Mouse (Mus musculus): ENCODE measurements around the gene Syde2. TPM values are rescaled to one million over a fixed set of nuclear protein-coding genes. Genes with fewer than 3 reads are reported as not detected.
"Not testable (repeated sequence)": the region's sequence is repeated elsewhere in the genome, so short reads cannot be mapped to it uniquely, and the experiment has no call there.

Syde2 gene
- total RNA-seq, 4 experiments from 2014 or later = 4.8 to 6.6 (median 5.6) TPM

GRCm38 (mm10) chr3:145969031-145969501 lies 18.6 kb upstream of the Syde2 start:
- DNase-seq = no peak

- no peak for DNase-seq
These were observed 16.2 kb upstream of the Syde2 start for GRCm38 (mm10) chr3:145971501-145971900.

GRCm38 (mm10) chr3:145974986-145975385 lies 12.7 kb upstream of the Syde2 start:
- no peak for DNase-seq

- DNase-seq = no peak
These were observed 2.2 kb upstream of the Syde2 start for GRCm38 (mm10) chr3:145985333-145985925.

- DNase-seq = no peak
These were observed 1.2 kb upstream of the Syde2 start for GRCm38 (mm10) chr3:145986317-145987001.

- peak; percentile 87 for DNase-seq
These were observed 457 bp downstream of the Syde2 start for GRCm38 (mm10) chr3:145987970-145988683.

GRCm38 (mm10) chr3:145988684-145989575 lies 1.3 kb downstream of the Syde2 start:
- DNase-seq = no peak

GRCm38 (mm10) chr3:145989576-145990081 lies 2.0 kb downstream of the Syde2 start:
- no peak for DNase-seq

GRCm38 (mm10) chr3:145991130-145991529 lies 3.5 kb downstream of the Syde2 start:
- no peak for DNase-seq

GRCm38 (mm10) chr3:145991976-145992730 lies 4.5 kb downstream of the Syde2 start:
- DNase-seq = no peak

- peak; percentile 67 for DNase-seq
These were observed 5.1 kb downstream of the Syde2 start for GRCm38 (mm10) chr3:145992796-145993195.

GRCm38 (mm10) chr3:145993481-145994201 lies 6.0 kb downstream of the Syde2 start:
- DNase-seq = no peak

GRCm38 (mm10) chr3:145995489-145995888 lies 7.8 kb downstream of the Syde2 start:
- DNase-seq = no peak

GRCm38 (mm10) chr3:145996539-145996938 lies 8.9 kb downstream of the Syde2 start:
- not testable (repeated sequence) for DNase-seq

- DNase-seq = no peak
These were observed 16.8 kb downstream of the Syde2 start for GRCm38 (mm10) chr3:146004347-146005051.

- no peak for DNase-seq
These were observed 20.2 kb downstream of the Syde2 start for GRCm38 (mm10) chr3:146007872-146008271.

GRCm38 (mm10) chr3:146009859-146010645 lies 22.4 kb downstream of the Syde2 start:
- DNase-seq = no peak

GRCm38 (mm10) chr3:146010751-146011150 lies 23.1 kb downstream of the Syde2 start:
- DNase-seq = no peak

GRCm38 (mm10) chr3:146011544-146012218 lies 24.0 kb downstream of the Syde2 start:
- DNase-seq = no peak
